Mouse (Mus musculus) cerebellum, adult 2 months (tissue): ENCODE data around the gene Rnf26.

Source experiments
- CTCF ChIP-seq: fragments of 200-500 bp; IDR thresholded peaks from 2 replicates; pipeline ENCODE4 v1.5.1; 2011; ENCODE audit warnings: low read depth, mild to moderate bottlenecking, control low read depth, low read length, moderate library complexity, borderline replicate concordance; ENCODE audit not compliant: insufficient read depth
- POLR2A ChIP-seq: fragments of 200-500 bp; IDR thresholded peaks from 2 replicates; pipeline ENCODE4 v1.6.1; 2011; ENCODE audit warnings: low read length, control low read depth, borderline replicate concordance; ENCODE audit not compliant: insufficient read depth

DNA sequence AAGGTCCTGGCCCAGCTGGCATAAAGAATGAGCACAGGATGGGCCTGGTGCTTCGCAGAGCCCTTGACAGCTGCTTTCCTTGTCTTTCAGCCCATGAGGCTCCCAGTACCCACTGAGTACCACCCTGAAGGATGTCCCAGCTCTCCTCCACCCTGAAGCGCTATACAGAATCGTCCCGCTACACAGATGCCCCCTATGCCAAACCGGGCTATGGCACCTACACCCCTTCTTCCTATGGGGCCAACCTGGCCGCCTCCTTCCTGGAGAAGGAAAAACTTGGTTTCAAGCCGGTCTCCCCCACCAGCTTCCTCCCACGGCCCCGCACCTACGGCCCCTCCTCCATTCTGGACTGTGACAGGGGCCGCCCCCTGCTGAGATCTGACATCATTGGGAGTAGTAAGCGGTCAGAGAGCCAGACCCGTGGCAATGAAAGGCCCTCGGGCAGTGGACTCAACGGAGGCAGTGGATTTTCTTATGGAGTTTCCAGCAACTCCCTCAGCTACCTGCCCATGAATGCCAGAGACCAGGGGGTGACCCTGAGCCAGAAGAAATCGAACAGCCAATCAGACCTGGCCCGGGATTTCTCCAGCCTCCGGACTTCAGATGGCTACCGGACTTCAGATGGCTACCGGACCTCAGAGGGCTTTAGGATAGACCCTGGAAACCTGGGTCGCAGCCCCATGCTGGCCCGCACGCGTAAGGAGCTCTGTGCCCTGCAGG, 37.9 kb downstream of the Rnf26 start:
- no peak for TF ChIP-seq CTCF
- TF ChIP-seq POLR2A, result no peak
